Mouse (Mus musculus) kidney, embryonic 15.5 days (tissue): ENCODE data around the gene Gm5039. TPM values are rescaled to one million over a fixed set of nuclear protein-coding genes. Genes with fewer than 3 reads are reported as not detected.
"Not testable (repeated sequence)": the region's sequence is repeated elsewhere in the genome, so short reads cannot be mapped to it uniquely, and the experiment has no call there.

Experiments used
- ATAC-seq: fragments of 200-750 bp; cut with Nextera tagmentation; replicated peaks from 2 replicates; pipeline ENCODE4 v1.8.0; 2017; ENCODE audit warnings: moderate TSS enrichment; ENCODE audit not compliant: low FRiP score
- H3K27ac ChIP-seq: fragments of 300-500 bp; sonication (generic); 2 replicates; pipeline ENCODE4 v1.5.1; 2015; ENCODE audit warnings: mild to moderate bottlenecking, inconsistent platforms
- H3K27me3 ChIP-seq: fragments of 300-500 bp; sonication (generic); 2 replicates; pipeline ENCODE4 v1.6.1; 2015; ENCODE audit warnings: inconsistent platforms
- H3K36me3 ChIP-seq: fragments of 300-500 bp; sonication (generic); 2 replicates; pipeline ENCODE4 v1.6.1; 2015; ENCODE audit warnings: inconsistent platforms
- H3K4me1 ChIP-seq: fragments of 300-500 bp; sonication (generic); 2 replicates; pipeline ENCODE4 v1.6.1; 2015; ENCODE audit warnings: inconsistent platforms
- H3K4me2 ChIP-seq: fragments of 300-500 bp; sonication (generic); 2 replicates; pipeline ENCODE4 v1.6.1; 2015; ENCODE audit warnings: moderate library complexity, mild to moderate bottlenecking, inconsistent platforms
- H3K4me3 ChIP-seq: fragments of 300-500 bp; sonication (generic); replicated peaks from 2 replicates; pipeline ENCODE4 v1.5.1; 2015; ENCODE audit warnings: mild to moderate bottlenecking, inconsistent platforms
- H3K9ac ChIP-seq: fragments of 300-500 bp; sonication (generic); 2 replicates; pipeline ENCODE4 v1.6.1; 2015; ENCODE audit warnings: mild to moderate bottlenecking, inconsistent platforms
- H3K9me3 ChIP-seq: fragments of 300-500 bp; sonication (generic); replicated peaks from 2 replicates; pipeline ENCODE4 v1.6.1; 2016; ENCODE audit warnings: inconsistent platforms
- WGBS: fragments of 180-500 bp; shearing (Covaris S2); methylation state at CpG from one replicate; pipeline ENCODE4 v1.1.7; 2015; ENCODE audit warnings: mixed read lengths; 5-methylcytosine and 5-hydroxymethylcytosine counted together
- polyA plus RNA-seq: library from polyadenylated mRNA; unstranded; fragments of >200 nt; fragmentation: Nextera tagmentation; extraction: Ambion mirVana; gene quantifications from 2 replicates; pipeline ENCODE4 v1.2.1, GENCODE M21; 2015

The Gm5039 gene
- polyA plus RNA-seq, 1 experiment from 2014 or later: not detected

- H3K9me3 ChIP-seq, H3K27me3 ChIP-seq, H3K9ac ChIP-seq, H3K4me2 ChIP-seq, H3K4me3 ChIP-seq, H3K36me3 ChIP-seq, H3K27ac ChIP-seq, H3K4me1 ChIP-seq, ATAC-seq: not testable (repeated sequence)
- 63% methylated on average over 2 of the region's 2 CpGs for WGBS
Observed at GRCm38 (mm10) chr12:88297171-88297570, 26.7 kb downstream of the Gm5039 start.

DNA sequence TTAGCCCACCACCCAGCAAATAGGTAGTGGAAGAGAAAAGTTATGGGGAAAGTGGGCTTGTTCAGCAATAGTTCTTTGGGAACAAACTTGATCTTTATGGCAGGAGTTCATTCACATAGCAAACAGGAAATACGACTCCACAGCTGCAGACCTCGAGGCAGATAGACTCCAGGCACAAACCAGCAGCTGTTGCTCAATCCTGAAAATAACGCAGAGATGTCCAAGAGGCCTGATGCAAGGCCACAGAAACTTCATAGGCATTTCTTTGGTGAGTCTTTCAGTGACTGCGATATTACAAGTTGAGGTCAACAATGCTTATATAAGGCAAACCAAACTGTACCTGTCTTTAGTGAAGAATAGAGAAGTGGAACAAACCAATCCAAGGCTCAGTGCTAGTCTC is 30.7 kb downstream of the Gm5039 start:
- H3K4me1 ChIP-seq, H3K9ac ChIP-seq, H3K9me3 ChIP-seq, H3K4me2 ChIP-seq, H3K27ac ChIP-seq, H3K4me3 ChIP-seq, ATAC-seq, H3K27me3 ChIP-seq, H3K36me3 ChIP-seq: not testable (repeated sequence)
- WGBS: 59% methylated on average over 4 of the region's 4 CpGs

GRCm38 (mm10) chr12:88285224-88285623 is 38.6 kb downstream of the Gm5039 start:
- not testable (repeated sequence) for H3K4me3 ChIP-seq, H3K9me3 ChIP-seq, H3K27ac ChIP-seq, H3K4me1 ChIP-seq, H3K9ac ChIP-seq, H3K36me3 ChIP-seq, H3K27me3 ChIP-seq, H3K4me2 ChIP-seq
- WGBS: 91% methylated on average over 5 of the region's 5 CpGs
- 0 out of 2 replicates have a peak, but pooled peaks have one; percentile 40 for ATAC-seq

GRCm38 (mm10) chr12:88274400-88274799 is 49.4 kb downstream of the Gm5039 start, which contains the start of gene Gm5662:
Gm5662 (minus strand) TSS chr12:88274500.
- not testable (repeated sequence) for H3K4me2 ChIP-seq, H3K4me3 ChIP-seq, H3K27me3 ChIP-seq, H3K27ac ChIP-seq, H3K9me3 ChIP-seq, H3K36me3 ChIP-seq, H3K4me1 ChIP-seq, ATAC-seq, H3K9ac ChIP-seq
- 88% methylated on average over 5 of the region's 5 CpGs for WGBS

Other genes starting within 250 kb of the Gm5039 start
- gene Gm16368, start 240.3 kb downstream of the Gm5039 start, polyA plus RNA-seq: not detected in 2 replicates
- not detected in 2 replicates for gene Gm10436, start 141.9 kb downstream of the Gm5039 start, polyA plus RNA-seq
- not detected in 2 replicates for gene Gm8332, start 73.9 kb downstream of the Gm5039 start, polyA plus RNA-seq
- gene Gm5662, start 49.5 kb downstream of the Gm5039 start, polyA plus RNA-seq: 0.12 and 0.13 TPM in 2 replicates
- 21.6 and 21.8 TPM in 2 replicates for gene Adck1, start 36.5 kb upstream of the Gm5039 start, polyA plus RNA-seq